Mouse (Mus musculus) MEL (cell line): ENCODE data around the gene Parp1. TPM values are rescaled to one million over a fixed set of nuclear protein-coding genes. Genes with fewer than 3 reads are reported as not detected.

Source experiments
- DNase-seq: peaks from one replicate; pipeline ENCODE4 v3.0.0; 2011; ENCODE audit warnings: low read depth, low spot score
- H3K27ac ChIP-seq: 2 replicates; pipeline ENCODE4 v1.5.1; 2012; ENCODE audit warnings: low read depth, mild to moderate bottlenecking, control low read depth, low read length, moderate library complexity; ENCODE audit not compliant: control insufficient read depth
- H3K27me3 ChIP-seq, 2 experiments: fragments of 150-350 bp in 1 of 2; sonication (generic) in 1 of 2; 2 replicates each; pipeline ENCODE4 v1.6.1; 2012; ENCODE audit warnings: low read length in 2 of 2, mild to moderate bottlenecking in 2 of 2, improper control_type of control experiment in 1 of 2, moderate library complexity in 1 of 2; ENCODE audit not compliant: insufficient read depth in 2 of 2, control insufficient read depth in 1 of 2
- H3K36me3 ChIP-seq, 2 experiments: 2 replicates each; pipeline ENCODE4 v1.6.1; 2012 to 2014; ENCODE audit warnings: low read length in 2 of 2, improper control_type of control experiment in 1 of 2, inconsistent platforms in 1 of 2, mild to moderate bottlenecking in 1 of 2; ENCODE audit not compliant: insufficient read depth in 2 of 2, control insufficient read depth in 1 of 2
- H3K4me1 ChIP-seq, 2 experiments: fragments of 150-350 bp in 1 of 2; sonication (generic) in 1 of 2; 2 replicates each; pipeline ENCODE4 v1.6.1; 2012; ENCODE audit warnings: low read length in 2 of 2, improper control_type of control experiment in 1 of 2, mild to moderate bottlenecking in 1 of 2; ENCODE audit not compliant: insufficient read depth in 2 of 2, control insufficient read depth in 1 of 2
- H3K4me3 ChIP-seq, 2 experiments: fragments of 150-350 bp in 1 of 2; sonication (generic) in 1 of 2; 2 replicates each; pipeline ENCODE4 v1.5.1; 2012; ENCODE audit warnings: low read depth in 2 of 2, low read length in 2 of 2, mild to moderate bottlenecking in 2 of 2, moderate library complexity in 2 of 2, control low read depth in 1 of 2, improper control_type of control experiment in 1 of 2; ENCODE audit not compliant: control insufficient read depth in 1 of 2, insufficient read depth in 1 of 2
- H3K79me2 ChIP-seq: 2 replicates; pipeline ENCODE4 v1.6.1; 2012; ENCODE audit warnings: mild to moderate bottlenecking, low read length, moderate library complexity; ENCODE audit not compliant: control insufficient read depth, poor library complexity, insufficient read depth
- H3K9ac ChIP-seq: 2 replicates; pipeline ENCODE4 v1.6.1; 2012; ENCODE audit warnings: low read depth, mild to moderate bottlenecking, control low read depth, low read length, moderate library complexity; ENCODE audit not compliant: control insufficient read depth, poor library complexity, severe bottlenecking
- H3K9me3 ChIP-seq: fragments of 150-350 bp; sonication (generic); replicated peaks from 2 replicates; pipeline ENCODE4 v1.6.1; 2012; ENCODE audit warnings: mild to moderate bottlenecking, low read length, improper control_type of control experiment, moderate library complexity; ENCODE audit not compliant: insufficient read depth
- BHLHE40 ChIP-seq: IDR thresholded peaks from 2 replicates; pipeline ENCODE4 v1.6.1; 2012; ENCODE audit warnings: low read depth, mild to moderate bottlenecking, inconsistent platforms, low read length, improper control_type of control experiment, borderline replicate concordance
- E2F4 ChIP-seq: IDR thresholded peaks from 2 replicates; pipeline ENCODE4 v1.6.1; 2011; ENCODE audit warnings: low read depth, low read length, improper control_type of control experiment, borderline replicate concordance
- ELF1 ChIP-seq: IDR thresholded peaks from 2 replicates; pipeline ENCODE4 v1.6.1; 2014; ENCODE audit warnings: low read depth, mild to moderate bottlenecking, inconsistent platforms, low read length, improper control_type of control experiment, moderate library complexity
- GABPA ChIP-seq: IDR thresholded peaks from 2 replicates; pipeline ENCODE4 v1.6.1; 2012; ENCODE audit warnings: low read depth, mild to moderate bottlenecking, inconsistent platforms, low read length, improper control_type of control experiment, moderate library complexity
- HCFC1 ChIP-seq: IDR thresholded peaks from 2 replicates; pipeline ENCODE4 v1.6.1; 2012; ENCODE audit warnings: low read depth, mild to moderate bottlenecking, inconsistent platforms, low read length, improper control_type of control experiment, moderate library complexity
- KAT2A ChIP-seq: conservative IDR thresholded peaks from 2 replicates; pipeline ENCODE4 v1.6.1; 2012; ENCODE audit warnings: low read depth, low read length, improper control_type of control experiment, inconsistent platforms
- MAX ChIP-seq: IDR thresholded peaks from 2 replicates; pipeline ENCODE4 v1.6.1; 2011; ENCODE audit warnings: low read length, improper control_type of control experiment
- MAZ ChIP-seq: IDR thresholded peaks from 2 replicates; pipeline ENCODE4 v1.6.1; 2012; ENCODE audit warnings: low read depth, mild to moderate bottlenecking, inconsistent platforms, low read length, improper control_type of control experiment
- MXI1 ChIP-seq: IDR thresholded peaks from 2 replicates; pipeline ENCODE4 v1.6.1; 2011; ENCODE audit warnings: mild to moderate bottlenecking, low read depth, low read length, improper control_type of control experiment
- MYC ChIP-seq: IDR thresholded peaks from 2 replicates; pipeline ENCODE4 v1.6.1; 2011; ENCODE audit warnings: low read depth, mild to moderate bottlenecking, low read length, improper control_type of control experiment, moderate library complexity
- NELFE ChIP-seq: IDR thresholded peaks from 2 replicates; pipeline ENCODE4 v1.6.1; 2011; ENCODE audit warnings: low read depth, low read length, improper control_type of control experiment
- NRF1 ChIP-seq: IDR thresholded peaks from 2 replicates; pipeline ENCODE4 v1.6.1; 2014; ENCODE audit warnings: low read depth, mild to moderate bottlenecking, inconsistent platforms, low read length, improper control_type of control experiment, moderate library complexity; ENCODE audit not compliant: poor library complexity, insufficient read depth, severe bottlenecking
- POLR2A ChIP-seq, 2 experiments: IDR thresholded peaks; 2 replicates each; pipeline ENCODE4 v1.6.1; 2011 to 2012; ENCODE audit warnings: low read length in 2 of 2, mild to moderate bottlenecking in 2 of 2, control low read depth in 1 of 2, improper control_type of control experiment in 1 of 2, low read depth in 1 of 2, moderate library complexity in 1 of 2; ENCODE audit not compliant: control insufficient read depth in 1 of 2, insufficient read depth in 1 of 2, poor library complexity in 1 of 2
- POLR2AphosphoS2 ChIP-seq: IDR thresholded peaks from 2 replicates; pipeline ENCODE4 v1.6.1; 2011; ENCODE audit warnings: low read length, improper control_type of control experiment
- RCOR1 ChIP-seq: IDR thresholded peaks from 2 replicates; pipeline ENCODE4 v1.6.1; 2012; ENCODE audit warnings: low read depth, mild to moderate bottlenecking, inconsistent platforms, low read length, improper control_type of control experiment
- SIN3A ChIP-seq: IDR thresholded peaks from 2 replicates; pipeline ENCODE4 v1.6.1; 2012; ENCODE audit warnings: low read length, improper control_type of control experiment, inconsistent platforms
- TBP ChIP-seq: IDR thresholded peaks from 2 replicates; pipeline ENCODE4 v1.8.0; 2011; ENCODE audit warnings: low read depth, low read length, improper control_type of control experiment
- TCF12 ChIP-seq: IDR thresholded peaks from 2 replicates; pipeline ENCODE4 v1.6.1; 2014; ENCODE audit warnings: low read depth, mild to moderate bottlenecking, inconsistent platforms, low read length, improper control_type of control experiment, moderate library complexity
- UBTF ChIP-seq: IDR thresholded peaks from 2 replicates; pipeline ENCODE4 v1.6.1; 2012; ENCODE audit warnings: low read depth, mild to moderate bottlenecking, inconsistent platforms, low read length, improper control_type of control experiment, moderate library complexity, borderline replicate concordance; ENCODE audit not compliant: insufficient read depth
- USF1 ChIP-seq: IDR thresholded peaks from 2 replicates; pipeline ENCODE4 v1.6.1; 2014; ENCODE audit warnings: low read depth, mild to moderate bottlenecking, inconsistent platforms, low read length, improper control_type of control experiment, moderate library complexity
- USF2 ChIP-seq, 2 experiments: IDR thresholded peaks; 2 replicates each; pipeline ENCODE4 v1.6.1; 2011 to 2012; ENCODE audit warnings: improper control_type of control experiment in 2 of 2, low read length in 2 of 2, borderline replicate concordance in 1 of 2, inconsistent platforms in 1 of 2, low read depth in 1 of 2, mild to moderate bottlenecking in 1 of 2; ENCODE audit not compliant: insufficient read depth in 1 of 2
- polyA plus RNA-seq, 2 experiments: library from polyadenylated mRNA; stranded (reverse) in 1 of 2; unstranded in 1 of 2; fragments of >175 nt in 1 of 2; fragments of >200 nt in 1 of 2; gene quantifications; 2 replicates each; pipeline versions ENCODE4 v1.2.1 to v1.2.4; 2012; ENCODE audit warnings: low replicate concordance in 2 of 2, low read depth in 1 of 2; ENCODE audit not compliant: insufficient read length in 2 of 2, insufficient read depth in 1 of 2, missing spikeins in 1 of 2
- total RNA-seq: library from RNA; depleted of rRNA; stranded (reverse); fragments of 300-350 nt; gene quantifications from 2 replicates; pipeline ENCODE4 v1.2.3, GENCODE M21; 2012; rRNA removed

Parp1 gene
- 136 and 142 TPM in 2 replicates for total RNA-seq
- 100 to 1,000 TPM; 140 to 188 TPM for polyA plus RNA-seq

DNA sequence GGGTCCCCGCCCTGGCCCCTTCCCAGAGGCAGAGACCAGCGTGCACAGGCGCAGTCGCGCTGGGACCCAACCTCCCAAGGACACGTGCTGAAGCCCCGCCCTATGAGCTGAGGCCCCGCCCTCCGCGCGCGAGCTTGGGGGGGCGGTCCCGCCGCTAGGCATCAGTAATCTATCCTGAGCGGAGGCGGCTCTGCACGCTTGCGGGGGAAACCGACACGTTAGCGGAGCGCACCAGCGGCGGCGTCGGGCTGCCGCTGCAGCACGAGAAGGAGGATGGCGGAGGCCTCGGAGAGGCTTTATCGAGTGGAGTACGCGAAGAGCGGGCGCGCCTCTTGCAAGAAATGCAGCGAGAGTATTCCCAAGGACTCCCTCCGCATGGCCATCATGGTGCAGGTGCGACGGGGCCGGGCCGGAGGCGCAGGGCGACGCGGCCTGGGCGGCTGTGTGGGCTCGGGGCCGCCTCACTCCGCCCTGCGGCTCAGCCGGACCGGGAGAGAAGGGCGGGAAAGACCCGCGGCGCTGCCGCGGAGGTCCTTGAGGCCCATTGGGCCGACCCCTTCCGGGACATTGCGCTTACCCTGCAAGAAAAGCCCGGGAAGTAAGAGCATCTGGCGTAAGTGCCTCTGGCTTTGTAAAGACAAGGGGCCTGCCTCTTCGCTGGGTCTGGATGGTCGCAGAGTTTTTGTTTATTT is at the start of gene Parp1:
TSS of gene Parp1 (plus strand) at position 164 of the 692 bp plus-strand sequence.
- TF ChIP-seq HCFC1 (peak; percentile 84), BHLHE40 (peak; percentile 92), NELFE (peak; percentile 73), MXI1 (peak; percentile 98), KAT2A (no peak; the same call in 1 of the 2 replicates), SIN3A (peak; percentile 94), ELF1 (0 out of 2 replicates have a peak, but pooled peaks have one; percentile 32), USF2 (IDR thresholded peaks at IDR 0.05; ENCODE audit: borderline replicate concordance in 1 of 2, insufficient read depth in 1 of 2, low read depth in 1 of 2, low read length in 2 of 2) (peak in 1 of 2 experiments; percentile 52; a peak in 1 of 4 replicates), TCF12 (peak; percentile 57; the same call in 1 of the 2 replicates), MAX (peak; percentile 92), NRF1 (peak; percentile 88), GABPA (no peak), MYC (peak; percentile 90), E2F4 (no peak), POLR2AphosphoS2 (peak; percentile 78; the same call in 1 of the 2 replicates), POLR2A (IDR thresholded peaks at IDR 0.05; ENCODE audit: control insufficient read depth in 1 of 2, insufficient read depth in 1 of 2, low read depth in 1 of 2, low read length in 2 of 2, poor library complexity in 1 of 2) (peak; percentile 77 to 86), RCOR1 (no peak), UBTF (peak; percentile 92; the same call in 1 of the 2 replicates), TBP (0 out of 2 replicates have a peak, but pooled peaks have one; percentile 28), USF1 (peak; percentile 93), MAZ (peak; percentile 89; the same call in 1 of the 2 replicates)
- DNase-seq, result peak; percentile 96
- peak within 1 kb of the TSS; percentile 85 for H3K27ac ChIP-seq
- peak within 1 kb of the TSS; percentile 94 for H3K9ac ChIP-seq
- H3K4me3 ChIP-seq, result peak within 1 kb of the TSS; percentile 68 to 94
- H3K79me2 ChIP-seq, result peaks cover 42% of the 10 kb centered on the region
- peaks cover 0 to 16% of the 10 kb centered on the region in 2 experiments; a peak in 2 of 4 replicates for H3K4me1 ChIP-seq
- H3K36me3 ChIP-seq, result peaks cover 0 to 9% of the 10 kb centered on the region in 2 experiments; a peak in 2 of 4 replicates
- H3K9me3 ChIP-seq, result no peaks in the 10 kb centered on the region
- H3K27me3 ChIP-seq, result no peaks in the 10 kb centered on the region
